In the genomic region with DNA sequence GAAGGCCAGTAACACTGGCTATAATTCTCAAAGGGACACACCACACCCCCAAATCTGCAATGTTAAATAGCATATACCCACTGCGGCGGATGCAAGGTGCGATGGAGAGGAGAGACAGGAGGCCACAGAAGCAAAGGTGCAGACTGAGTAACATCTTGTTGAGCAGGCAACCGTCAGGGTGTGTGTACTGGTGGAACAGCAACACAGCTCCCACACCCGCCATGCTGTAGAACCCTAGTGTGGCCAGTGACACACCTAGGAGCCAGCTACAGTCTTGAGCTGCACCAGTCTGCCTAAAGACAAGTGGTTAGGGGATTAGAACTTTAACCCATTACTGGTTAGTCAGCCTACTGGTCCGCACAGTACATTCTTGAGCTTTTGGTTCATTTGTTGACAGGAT, we compare ENCODE assay signal across 1 mouse cellular context.
TF ChIP-seq lines count a peak whose summit lies in the region.

No protein-coding gene starts in this region.

TF ChIP-seq in myocyte, 11 proteins besides CTCF, POLR2A, EP300 and RAD21 (continued from another document):
- no peak for TF ChIP-seq E2F4 (IDR thresholded peaks at IDR 0.05; ENCODE audit: insufficient read depth)
TF ChIP-seq in myocyte: peak in this region for 1.
